Mouse (Mus musculus): ENCODE data around the gene Ncoa7. TPM values are rescaled to one million over a fixed set of nuclear protein-coding genes. Genes with fewer than 3 reads are reported as not detected.

The Ncoa7 gene
- polyA plus RNA-seq, 1 experiment = 3.7 TPM

DNA sequence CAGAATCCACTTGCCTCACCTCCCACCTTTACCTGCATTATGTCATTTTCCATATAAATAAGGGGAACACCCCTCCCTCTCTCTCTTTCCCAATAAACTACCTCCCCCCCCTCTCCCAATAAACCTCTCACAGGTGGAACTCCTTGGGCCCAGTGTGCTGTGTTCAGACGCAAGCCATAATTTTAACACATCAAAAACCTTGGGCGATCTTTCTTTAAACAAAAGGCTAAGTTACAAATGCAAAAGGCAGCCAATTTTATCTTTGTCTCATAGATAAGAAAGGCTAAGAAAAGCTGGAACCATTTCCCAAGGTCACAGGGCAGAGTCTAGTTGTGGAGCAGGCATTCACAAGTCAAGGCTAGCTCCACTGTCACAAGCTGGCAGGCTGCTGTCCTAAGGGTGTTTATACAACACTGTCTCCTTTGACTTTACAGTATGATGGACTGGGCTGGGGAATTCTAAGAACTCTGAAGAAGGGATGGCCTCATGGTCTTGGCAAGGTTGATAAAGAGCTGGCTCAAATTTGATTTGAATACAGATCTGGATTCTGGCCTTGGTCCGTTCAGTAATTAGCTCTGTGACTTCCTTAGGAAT, 71.7 kb downstream of the Ncoa7 start:
- no peak for DNase-seq (ENCODE audit: low read depth in 1 of 2, low spot score in 2 of 2)

DNA sequence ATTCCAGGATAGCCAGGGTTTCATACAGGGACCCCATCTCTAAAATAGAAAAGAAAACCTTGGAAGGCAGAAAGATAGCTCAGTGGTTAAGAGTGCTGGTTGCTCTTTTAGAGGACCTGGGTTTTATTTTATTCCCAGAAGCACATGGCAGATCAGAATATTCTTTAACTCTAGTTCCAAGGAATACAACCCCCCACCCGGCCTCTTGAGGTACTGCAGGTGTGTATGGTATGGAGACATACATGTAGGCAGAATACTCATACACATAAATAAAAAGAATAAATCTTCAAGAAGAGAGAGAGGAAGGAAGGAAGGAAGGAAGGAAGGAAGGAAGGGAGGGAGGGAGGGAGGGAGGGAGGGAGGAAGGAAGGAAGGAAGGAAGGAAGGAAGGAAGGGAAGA, 72.3 kb downstream of the Ncoa7 start:
- no peaks in the 10 kb centered on the region for H3K4me1 ChIP-seq (ENCODE audit: control insufficient read depth, insufficient read depth, insufficient read length)
- DNase-seq (ENCODE audit: low read depth in 1 of 2, low spot score in 2 of 2) = no peak
- WGBS = 57% methylated on average over 1 of the region's 1 CpGs
- H3K27me3 ChIP-seq (ENCODE audit: control insufficient read depth, insufficient read depth, low read length) = no peaks in the 10 kb centered on the region
- H3K36me3 ChIP-seq (ENCODE audit: control insufficient read depth, insufficient read depth, low read length) = no peaks in the 10 kb centered on the region
- no peak overlapping the region for H3K27ac ChIP-seq (ENCODE audit: insufficient read depth, low read length)
- TF ChIP-seq POLR2A (IDR thresholded peaks at IDR 0.05; ENCODE audit: low read depth, low read length) (no peak), CTCF (IDR thresholded peaks at IDR 0.05; ENCODE audit: extremely low read depth, insufficient read depth, insufficient read length, insufficient replicate concordance) (no peak)
- no peak overlapping the region for H3K4me3 ChIP-seq (ENCODE audit: extremely low read depth, insufficient read depth, insufficient read length)

More for the DNA sequence above, 71.7 kb downstream of the Ncoa7 start:
- no peak overlapping the region for H3K4me3 ChIP-seq (ENCODE audit: extremely low read depth, insufficient read depth, insufficient read length)
- TF ChIP-seq CTCF (IDR thresholded peaks at IDR 0.05; ENCODE audit: extremely low read depth, insufficient read depth, insufficient read length, insufficient replicate concordance) (no peak), POLR2A (IDR thresholded peaks at IDR 0.05; ENCODE audit: low read depth, low read length) (no peak)
- no peaks in the 10 kb centered on the region for H3K4me1 ChIP-seq (ENCODE audit: control insufficient read depth, insufficient read depth, insufficient read length)
- no peak overlapping the region for H3K27ac ChIP-seq (ENCODE audit: insufficient read depth, low read length)
- H3K36me3 ChIP-seq (ENCODE audit: control insufficient read depth, insufficient read depth, low read length) = no peaks in the 10 kb centered on the region
- 87% methylated on average over 3 of the region's 3 CpGs for WGBS
- H3K27me3 ChIP-seq (ENCODE audit: control insufficient read depth, insufficient read depth, low read length) = no peaks in the 10 kb centered on the region

DNA sequence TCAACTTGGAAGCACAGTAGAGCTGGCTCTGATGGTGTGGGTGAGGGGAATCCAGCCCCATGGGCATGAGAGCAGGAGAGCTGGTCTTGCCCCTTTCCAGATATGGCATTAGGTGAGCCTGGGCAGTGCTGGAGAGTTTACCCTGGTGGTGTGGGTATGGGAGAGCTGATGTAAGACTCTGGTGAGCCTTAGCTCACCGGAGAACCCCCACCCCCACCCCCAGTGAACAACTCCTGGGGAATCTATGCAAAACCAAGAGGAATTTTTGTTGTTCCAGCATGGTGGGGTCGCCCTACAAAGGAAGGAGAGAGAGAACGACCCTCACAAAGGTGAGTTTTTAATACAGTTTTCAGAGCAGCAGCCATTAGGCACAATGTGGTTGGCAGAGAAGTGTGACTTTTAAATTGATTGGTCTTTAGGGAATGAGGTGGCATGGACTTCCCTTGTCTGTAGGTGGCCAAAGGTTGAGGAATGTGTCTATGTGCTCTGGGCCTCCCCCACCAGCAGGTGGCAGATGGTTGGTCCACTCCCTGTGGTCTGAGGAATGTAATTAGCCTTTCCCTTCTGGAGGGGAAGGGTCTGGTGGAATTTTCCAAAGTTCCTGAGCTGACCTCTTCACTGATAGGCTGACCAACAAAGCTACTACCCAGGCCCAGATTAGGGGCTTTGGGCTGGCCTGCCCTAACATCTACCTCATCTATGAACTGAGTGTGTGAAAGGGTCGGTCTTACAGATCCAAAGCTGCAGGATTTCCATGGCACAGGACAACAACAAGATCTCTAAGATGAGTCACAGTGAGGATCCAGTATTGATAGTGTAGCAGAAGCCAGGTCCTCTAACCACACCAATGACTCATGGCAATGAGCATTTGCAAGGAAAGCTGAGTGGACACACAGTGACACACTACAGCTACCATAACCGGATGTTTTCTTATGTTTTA, 73.7 kb downstream of the Ncoa7 start:
- TF ChIP-seq POLR2A (IDR thresholded peaks at IDR 0.05; ENCODE audit: low read depth, low read length) = no peak
- TF ChIP-seq CTCF (IDR thresholded peaks at IDR 0.05; ENCODE audit: extremely low read depth, insufficient read depth, insufficient read length, insufficient replicate concordance) = no peak
- H3K4me1 ChIP-seq (ENCODE audit: control insufficient read depth, insufficient read depth, insufficient read length) = no peaks in the 10 kb centered on the region
- no peaks in the 10 kb centered on the region for H3K27me3 ChIP-seq (ENCODE audit: control insufficient read depth, insufficient read depth, low read length)
- H3K4me3 ChIP-seq (ENCODE audit: extremely low read depth, insufficient read depth, insufficient read length) = no peak overlapping the region
- no peaks in the 10 kb centered on the region for H3K36me3 ChIP-seq (ENCODE audit: control insufficient read depth, insufficient read depth, low read length)
- no peak for DNase-seq (ENCODE audit: low read depth in 1 of 2, low spot score in 2 of 2)
- H3K27ac ChIP-seq (ENCODE audit: insufficient read depth, low read length) = no peak overlapping the region
- WGBS = 92% methylated on average over 5 of the region's 5 CpGs

DNA sequence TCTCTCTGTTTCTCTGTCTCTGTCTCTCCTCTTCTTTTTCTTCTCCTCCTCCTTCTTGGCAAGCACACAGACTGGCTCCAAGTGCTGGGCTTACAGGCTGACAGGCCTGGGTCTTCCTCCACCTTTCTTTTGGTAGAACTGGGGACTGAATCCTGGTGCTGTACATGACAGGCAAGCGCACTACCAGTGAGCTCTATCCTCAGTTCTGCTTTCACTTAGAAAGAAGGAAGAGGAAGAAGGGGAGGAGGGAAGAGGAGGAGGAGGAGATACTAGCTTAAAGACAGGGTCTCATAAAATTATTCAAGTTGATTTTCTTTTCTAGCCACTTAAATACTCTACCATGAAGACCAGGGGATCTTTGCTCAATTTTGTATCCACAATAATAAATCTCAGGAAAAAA, 80.1 kb downstream of the Ncoa7 start:
- no peaks in the 10 kb centered on the region for H3K36me3 ChIP-seq (ENCODE audit: control insufficient read depth, insufficient read depth, low read length)
- no peak for DNase-seq (ENCODE audit: low read depth in 1 of 2, low spot score in 2 of 2)
- WGBS = 90% methylated on average over 1 of the region's 1 CpGs

DNA sequence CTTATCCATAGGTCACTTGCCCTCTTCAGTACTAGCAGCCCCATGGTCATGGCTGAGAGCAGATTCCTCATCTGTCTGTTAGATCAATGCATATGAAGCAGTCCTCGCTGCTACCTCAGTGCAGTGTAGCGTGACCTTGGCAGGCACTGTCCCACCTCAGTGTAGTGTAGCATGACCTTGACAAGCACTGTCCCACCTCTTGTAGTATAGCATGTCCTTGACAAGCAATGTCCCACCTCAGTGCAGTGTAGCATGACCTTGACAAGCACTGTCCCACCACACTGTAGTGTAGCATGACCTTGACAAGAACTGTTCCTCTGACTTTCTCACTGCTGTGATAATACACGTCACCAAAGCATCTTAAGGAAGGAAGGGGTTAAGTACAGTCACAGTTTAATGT, 82.6 kb downstream of the Ncoa7 start:
- H3K36me3 ChIP-seq (ENCODE audit: control insufficient read depth, insufficient read depth, low read length) = no peaks in the 10 kb centered on the region
- no peak overlapping the region for H3K4me3 ChIP-seq (ENCODE audit: extremely low read depth, insufficient read depth, insufficient read length)
- no peaks in the 10 kb centered on the region for H3K4me1 ChIP-seq (ENCODE audit: control insufficient read depth, insufficient read depth, insufficient read length)
- no peaks in the 10 kb centered on the region for H3K27me3 ChIP-seq (ENCODE audit: control insufficient read depth, insufficient read depth, low read length)
- H3K27ac ChIP-seq (ENCODE audit: insufficient read depth, low read length) = no peak overlapping the region
- 91% methylated on average over 3 of the region's 3 CpGs for WGBS
- no peak for DNase-seq (ENCODE audit: low read depth in 1 of 2, low spot score in 2 of 2)
- TF ChIP-seq CTCF (IDR thresholded peaks at IDR 0.05; ENCODE audit: extremely low read depth, insufficient read depth, insufficient read length, insufficient replicate concordance) = no peak
- TF ChIP-seq POLR2A (IDR thresholded peaks at IDR 0.05; ENCODE audit: low read depth, low read length) = no peak

More for the DNA sequence above, 80.1 kb downstream of the Ncoa7 start:
- H3K27me3 ChIP-seq (ENCODE audit: control insufficient read depth, insufficient read depth, low read length) = no peaks in the 10 kb centered on the region
- H3K27ac ChIP-seq (ENCODE audit: insufficient read depth, low read length) = no peak overlapping the region
- no peak overlapping the region for H3K4me3 ChIP-seq (ENCODE audit: extremely low read depth, insufficient read depth, insufficient read length)
- TF ChIP-seq POLR2A (IDR thresholded peaks at IDR 0.05; ENCODE audit: low read depth, low read length) (no peak), CTCF (IDR thresholded peaks at IDR 0.05; ENCODE audit: extremely low read depth, insufficient read depth, insufficient read length, insufficient replicate concordance) (no peak)
- no peaks in the 10 kb centered on the region for H3K4me1 ChIP-seq (ENCODE audit: control insufficient read depth, insufficient read depth, insufficient read length)

DNA sequence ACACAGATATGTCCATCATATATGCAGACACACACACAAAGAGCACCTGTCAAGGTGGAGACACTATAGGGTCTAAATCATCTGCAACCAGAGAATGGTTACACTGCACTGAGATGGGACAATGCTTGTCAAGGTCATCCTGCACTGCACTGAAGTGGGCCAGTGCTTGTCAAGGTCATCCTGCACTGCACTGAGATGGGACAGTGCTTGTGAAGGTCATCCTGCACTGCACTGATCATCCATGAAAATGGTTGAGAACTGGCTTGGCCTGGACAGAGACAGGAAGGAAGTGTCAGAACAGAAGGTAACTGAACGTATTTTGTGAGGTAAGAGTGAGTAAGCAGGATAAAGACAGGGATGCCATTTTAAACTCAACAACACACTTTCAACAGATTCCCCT, 83.2 kb downstream of the Ncoa7 start:
- Histone ChIP-seq H3K4me1 (ENCODE audit: control insufficient read depth, insufficient read depth, insufficient read length) (no peaks in the 10 kb centered on the region), H3K4me3 (ENCODE audit: extremely low read depth, insufficient read depth, insufficient read length) (no peak overlapping the region), H3K27me3 (ENCODE audit: control insufficient read depth, insufficient read depth, low read length) (no peaks in the 10 kb centered on the region), H3K36me3 (ENCODE audit: control insufficient read depth, insufficient read depth, low read length) (no peaks in the 10 kb centered on the region), H3K27ac (ENCODE audit: insufficient read depth, low read length) (no peak overlapping the region)
- 80% methylated on average over 1 of the region's 1 CpGs for WGBS
- TF ChIP-seq POLR2A (IDR thresholded peaks at IDR 0.05; ENCODE audit: low read depth, low read length) (no peak), CTCF (IDR thresholded peaks at IDR 0.05; ENCODE audit: extremely low read depth, insufficient read depth, insufficient read length, insufficient replicate concordance) (no peak)
- no peak for DNase-seq (ENCODE audit: low read depth in 1 of 2, low spot score in 2 of 2)

Measured in spleen, adult 2 months (tissue).